Mouse (Mus musculus) olfactory bulb, adult 2 months (tissue): ENCODE data around the gene Ccnl2. TPM values are rescaled to one million over a fixed set of nuclear protein-coding genes. Genes with fewer than 3 reads are reported as not detected.

Experiments used
- H3K27ac ChIP-seq: fragments of 200-500 bp; 2 replicates; pipeline ENCODE4 v1.5.1; 2012; ENCODE audit warnings: low read depth, low read length; ENCODE audit not compliant: insufficient read depth
- H3K4me1 ChIP-seq: fragments of 200-500 bp; 2 replicates; pipeline ENCODE4 v1.6.1; 2012; ENCODE audit warnings: low read length; ENCODE audit not compliant: control insufficient read depth, insufficient read depth
- H3K4me3 ChIP-seq: fragments of 200-500 bp; 2 replicates; pipeline ENCODE4 v1.5.1; 2012; ENCODE audit warnings: mild to moderate bottlenecking, low read depth, low read length, moderate library complexity; ENCODE audit not compliant: insufficient read depth
- CTCF ChIP-seq: fragments of 200-500 bp; IDR thresholded peaks from 2 replicates; pipeline ENCODE4 v1.5.1; 2012; ENCODE audit warnings: low read depth, mild to moderate bottlenecking, low read length, moderate library complexity; ENCODE audit not compliant: insufficient read depth
- POLR2A ChIP-seq: fragments of 200-500 bp; IDR thresholded peaks from 2 replicates; pipeline ENCODE4 v1.6.1; 2012; ENCODE audit warnings: mild to moderate bottlenecking, low read depth, low read length, moderate library complexity; ENCODE audit not compliant: insufficient read depth
- WGBS: fragments of 180-500 bp; shearing (Covaris S2); methylation state at CpG from one replicate; pipeline ENCODE4 v1.1.7; 2018; 5-methylcytosine and 5-hydroxymethylcytosine counted together
- polyA plus RNA-seq: library from polyadenylated mRNA; stranded (reverse); fragments of >200 nt; gene quantifications from 2 replicates; pipeline ENCODE4 v1.2.4, GENCODE M21; 2012; ENCODE audit warnings: low replicate concordance; ENCODE audit not compliant: missing spikeins, insufficient read depth, insufficient read length

Gene Ccnl2
- polyA plus RNA-seq, 1 experiment: 186 TPM

DNA sequence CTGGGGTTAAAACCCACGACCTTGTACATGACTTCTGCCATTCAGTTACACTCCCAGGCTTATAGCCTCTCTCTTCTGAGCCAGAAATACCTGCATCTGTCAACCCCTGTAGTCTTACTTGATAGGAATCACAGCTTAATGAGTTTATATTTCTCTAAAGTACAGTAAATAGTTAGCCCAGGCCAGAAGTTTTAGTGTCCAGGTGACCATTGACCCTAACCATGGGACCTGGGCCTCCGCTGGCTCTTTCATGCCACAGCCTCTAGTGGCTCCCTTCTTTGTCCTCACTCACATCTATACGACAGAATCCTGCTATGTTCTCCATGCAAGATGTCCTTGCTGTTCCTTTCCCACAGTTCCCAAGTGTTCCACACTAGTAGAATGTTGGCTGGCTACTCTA, 4.4 kb upstream of the Ccnl2 start:
- WGBS: 91% methylated on average over 3 of the region's 3 CpGs
- Histone ChIP-seq H3K4me1 (peaks cover 6% of the 10 kb centered on the region), H3K27ac (no peak overlapping the region), H3K4me3 (no peak overlapping the region)
- no peak for TF ChIP-seq CTCF
- TF ChIP-seq POLR2A: no peak

DNA sequence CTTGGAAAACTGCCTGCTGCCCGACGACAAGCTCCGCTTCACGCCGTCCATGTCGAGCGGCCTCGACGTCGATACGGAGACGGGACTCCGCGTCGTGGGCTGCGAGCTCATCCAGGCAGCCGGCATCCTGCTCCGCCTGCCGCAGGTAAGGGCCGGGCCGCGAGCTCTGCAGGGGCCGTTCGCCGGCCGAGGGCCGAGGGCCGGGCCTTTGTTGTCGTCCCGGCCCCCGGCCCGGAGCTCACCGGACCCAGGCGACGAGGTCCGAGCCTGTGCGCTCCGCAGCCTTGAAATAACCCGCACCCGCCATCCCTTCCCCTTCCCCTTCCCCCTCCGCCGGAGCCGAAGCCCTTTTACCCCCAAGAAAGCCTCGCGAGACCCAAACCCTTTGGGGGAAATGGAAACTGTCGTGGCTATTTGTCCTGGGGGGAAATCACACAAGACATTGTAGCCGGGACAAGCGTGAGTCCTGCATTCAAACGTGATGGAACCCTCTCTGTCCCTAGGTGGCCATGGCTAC, 434 bp downstream of the Ccnl2 start:
- Histone ChIP-seq H3K27ac (peak overlapping the region; percentile 79), H3K4me3 (peak overlapping the region; percentile 73), H3K4me1 (no peaks in the 10 kb centered on the region)
- WGBS: under 1% methylated on average over 49 of the region's 49 CpGs
- no peak for TF ChIP-seq CTCF
- no peak for TF ChIP-seq POLR2A

DNA sequence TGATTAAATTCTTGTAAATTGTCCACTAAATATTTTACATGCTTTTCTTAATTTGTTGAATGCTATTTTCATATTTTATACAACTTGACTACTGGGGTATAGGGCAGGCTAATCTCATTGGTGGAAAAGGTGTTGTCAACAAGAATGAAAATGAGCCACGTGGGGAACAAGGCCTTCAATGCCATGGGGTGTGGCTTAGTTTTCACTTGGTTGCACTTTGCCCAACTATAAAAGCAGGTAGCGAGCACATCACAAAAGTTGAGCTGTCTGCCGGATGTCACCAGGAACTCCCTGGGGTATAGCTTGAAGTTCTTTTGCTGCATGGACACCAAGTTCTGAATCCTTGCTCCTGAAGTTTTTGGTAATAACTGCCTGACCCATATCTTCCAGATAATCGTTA, 5.2 kb downstream of the Ccnl2 start:
- TF ChIP-seq CTCF: no peak
- TF ChIP-seq POLR2A: no peak
- WGBS: 57% methylated on average over 4 of the region's 4 CpGs

DNA sequence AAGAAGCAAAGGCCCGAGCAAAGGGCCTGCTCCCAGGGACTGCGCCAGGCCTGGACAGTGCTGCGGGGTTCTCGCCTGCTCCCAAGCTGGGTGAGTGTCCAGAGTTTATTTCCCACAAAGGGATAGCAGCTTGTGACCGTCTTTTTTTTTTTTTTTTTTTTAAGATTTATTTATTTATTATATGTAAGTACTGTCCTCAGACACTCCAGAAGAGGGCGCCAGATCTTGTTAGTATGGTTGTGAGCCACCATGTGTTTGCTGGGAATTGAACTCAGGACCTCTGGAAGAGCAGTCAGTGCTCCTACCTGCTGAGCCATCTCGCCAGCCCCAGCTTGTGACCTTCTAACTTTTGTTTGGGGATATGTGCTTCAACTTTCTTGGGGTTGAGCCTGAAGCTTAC, 8.7 kb downstream of the Ccnl2 start:
- H3K4me3 ChIP-seq: no peak overlapping the region
- no peak overlapping the region for H3K27ac ChIP-seq
- 73% methylated on average over 7 of the region's 7 CpGs for WGBS
- no peak for TF ChIP-seq CTCF
- no peak for TF ChIP-seq POLR2A
- H3K4me1 ChIP-seq: 0 out of 2 replicates have a peak, but pooled peaks cover 3% of the 10 kb centered on the region

More for the DNA sequence above, 5.2 kb downstream of the Ccnl2 start:
- Histone ChIP-seq H3K4me1 (no peaks in the 10 kb centered on the region), H3K4me3 (no peak overlapping the region), H3K27ac (no peak overlapping the region)

DNA sequence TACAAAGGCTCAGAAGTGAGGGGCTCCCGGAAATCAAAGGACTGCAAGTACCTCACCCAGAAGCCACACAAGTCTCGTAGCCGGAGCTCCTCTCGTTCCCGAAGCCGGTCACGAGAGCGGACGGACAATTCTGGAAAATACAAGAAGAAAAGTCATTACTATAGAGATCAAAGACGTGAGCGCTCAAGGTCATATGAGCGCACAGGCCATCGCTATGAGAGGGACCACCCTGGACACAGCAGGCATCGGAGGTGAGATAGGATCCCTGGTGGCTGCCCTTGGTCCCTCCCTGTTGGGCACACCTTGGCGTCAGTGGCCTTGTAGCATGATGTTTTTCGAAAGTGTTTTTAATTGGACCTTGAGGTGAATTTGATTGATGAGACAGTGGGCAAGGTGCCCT, 11.2 kb downstream of the Ccnl2 start:
- TF ChIP-seq CTCF (no peak), POLR2A (no peak)
- Histone ChIP-seq H3K4me3 (no peak overlapping the region), H3K27ac (no peak overlapping the region), H3K4me1 (0 out of 2 replicates have a peak, but pooled peaks cover 3% of the 10 kb centered on the region)
- WGBS: 94% methylated on average over 16 of the region's 16 CpGs

DNA sequence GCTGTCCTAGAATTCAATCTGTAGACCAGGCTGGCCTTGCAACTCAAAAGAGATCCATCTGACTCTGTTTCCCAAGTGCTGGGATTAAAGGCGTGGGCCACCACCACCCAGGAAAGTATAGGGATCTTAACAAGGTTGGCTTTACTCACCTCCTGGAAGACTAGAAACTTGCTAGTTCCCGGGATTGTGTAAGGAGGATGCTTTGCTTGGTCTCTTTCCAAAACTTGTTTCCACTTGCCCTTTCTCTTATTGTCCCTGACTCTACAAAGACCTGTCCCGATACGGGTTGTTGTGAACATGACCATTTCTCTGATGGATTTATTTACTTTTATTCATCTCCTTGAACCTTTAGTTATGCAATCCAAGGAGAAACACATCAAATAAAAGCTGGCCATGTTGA, 17.6 kb downstream of the Ccnl2 start:
- peaks cover 15% of the 10 kb centered on the region for H3K4me1 ChIP-seq
- WGBS: 89% methylated on average over 4 of the region's 4 CpGs
- TF ChIP-seq CTCF: no peak
- no peak for TF ChIP-seq POLR2A
- H3K4me3 ChIP-seq: no peak overlapping the region
- no peak overlapping the region for H3K27ac ChIP-seq

DNA sequence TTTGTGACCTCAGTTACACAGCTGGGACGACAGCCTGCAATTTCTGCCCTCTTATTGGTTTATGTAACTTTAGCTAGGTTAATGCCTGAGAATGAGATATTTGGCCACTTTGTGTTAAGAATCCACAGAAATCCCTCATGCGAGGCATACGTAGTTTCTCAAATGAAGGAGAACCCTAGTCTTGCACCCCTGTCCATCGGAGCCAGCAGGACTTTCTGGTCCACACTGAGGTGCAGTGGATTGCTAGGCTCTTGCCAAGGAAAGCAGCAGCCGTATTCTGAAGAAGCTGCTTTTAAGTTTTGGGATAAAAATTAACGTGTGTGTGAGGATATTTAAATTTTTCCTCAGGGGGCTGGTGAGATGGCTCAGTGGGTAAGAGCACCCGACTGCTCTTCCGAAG, 18.3 kb downstream of the Ccnl2 start:
- H3K27ac ChIP-seq: no peak overlapping the region
- TF ChIP-seq POLR2A (no peak), CTCF (no peak)

DNA sequence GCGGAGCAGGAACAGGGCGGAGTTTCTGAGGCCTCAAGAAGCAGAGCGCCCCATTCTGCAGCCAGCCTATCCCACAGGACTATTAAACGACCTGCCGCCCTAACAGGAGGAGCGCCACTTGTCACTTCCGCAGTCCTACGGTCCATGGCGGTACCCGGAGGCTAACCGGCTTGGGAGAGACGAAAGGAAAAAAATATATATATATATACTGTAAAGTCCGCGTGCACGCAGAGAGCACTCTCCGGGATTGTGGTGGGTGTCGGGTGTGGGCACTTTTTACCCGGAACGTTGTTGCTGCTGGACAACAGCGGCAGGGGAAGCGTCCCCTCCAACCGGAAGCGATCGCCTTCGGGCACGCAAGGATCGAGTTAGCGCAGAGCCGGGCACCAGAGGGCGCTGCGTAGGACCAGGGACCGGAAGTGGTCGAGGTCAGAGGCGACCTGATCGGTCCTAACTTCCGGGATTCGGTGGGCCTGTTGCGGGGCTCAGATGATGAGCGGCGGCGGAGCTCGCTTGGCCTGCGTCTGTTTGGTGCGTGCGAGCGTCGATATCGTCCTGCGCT, 19.0 kb downstream of the Ccnl2 start, which contains the start of gene Aurkaip1:
Aurkaip1 (plus strand) TSS at position 68 of the 562 bp plus-strand sequence.
- WGBS: under 1% methylated on average over 49 of the region's 49 CpGs
- H3K27ac ChIP-seq: peak within 1 kb of the TSS; percentile 65; the same call in 1 of the 2 replicates
- H3K4me3 ChIP-seq: peak within 1 kb of the TSS; percentile 70
- H3K4me1 ChIP-seq: peaks cover 15% of the 10 kb centered on the region
- peak; percentile 41; the same call in 1 of the 2 replicates for TF ChIP-seq CTCF
- peak; percentile 12 for TF ChIP-seq POLR2A

More for the DNA sequence above, 18.3 kb downstream of the Ccnl2 start:
- Histone ChIP-seq H3K4me1 (peaks cover 15% of the 10 kb centered on the region), H3K4me3 (no peak overlapping the region; the same call in 1 of the 2 replicates)
- 52% methylated on average over 8 of the region's 8 CpGs for WGBS

DNA sequence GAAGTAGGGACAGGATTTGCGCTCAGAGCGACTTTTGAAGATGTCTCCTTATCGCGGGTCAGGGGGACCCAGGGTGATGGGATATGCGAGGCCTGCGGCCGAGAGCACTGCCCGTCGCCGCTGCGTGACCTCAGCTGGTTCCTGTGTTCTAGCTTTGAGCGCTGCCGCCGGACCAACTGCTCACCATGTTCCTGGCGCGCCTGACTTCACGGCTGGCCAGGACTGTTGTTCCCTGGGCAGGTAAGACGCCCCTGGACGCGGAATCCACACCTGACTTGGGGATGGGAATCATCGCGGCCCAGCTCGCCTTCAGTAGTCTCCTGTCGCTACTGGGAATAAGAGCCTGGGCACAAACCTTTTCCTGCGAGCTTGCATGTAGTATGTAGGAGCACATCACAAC, 19.5 kb downstream of the Ccnl2 start:
- Histone ChIP-seq H3K4me3 (peak overlapping the region; percentile 70), H3K27ac (peak overlapping the region; percentile 65; the same call in 1 of the 2 replicates), H3K4me1 (peaks cover 15% of the 10 kb centered on the region)
- WGBS: 1% methylated on average over 25 of the region's 25 CpGs
- TF ChIP-seq CTCF: no peak
- no peak for TF ChIP-seq POLR2A
